Mouse (Mus musculus): Measurements from ENCODE around the gene Psmb7. TPM values are rescaled to one million over a fixed set of nuclear protein-coding genes. Genes with fewer than 3 reads are reported as not detected.

Psmb7 gene
- polyA plus RNA-seq, 1 experiment: 377 TPM

DNA sequence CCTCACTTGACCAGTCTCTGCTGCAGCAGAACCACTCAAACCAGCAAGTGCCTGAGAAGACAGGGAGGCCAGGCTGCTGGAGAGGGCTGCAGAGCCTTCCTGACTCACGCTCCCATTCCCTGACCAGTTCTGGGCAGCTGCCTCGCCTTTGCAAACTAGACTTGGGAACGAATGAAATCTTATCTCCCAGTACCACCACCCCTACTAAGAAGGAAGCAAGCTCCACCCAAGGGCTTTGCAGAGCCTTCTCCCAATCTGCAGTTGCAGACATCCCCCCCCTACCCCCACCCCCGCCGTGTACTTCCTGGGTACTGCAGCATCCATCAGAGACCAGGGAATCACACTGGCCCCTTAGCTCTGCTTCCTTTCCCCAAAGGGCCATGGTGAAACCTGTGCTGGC, 39.2 kb upstream of the Psmb7 start:
- no peak overlapping the region for H3ac ChIP-seq (ENCODE audit: control insufficient read depth, insufficient read length, low read depth)
- H3K79me3 ChIP-seq (ENCODE audit: low read depth): no peaks in the 10 kb centered on the region
- H3K4me3 ChIP-seq (ENCODE audit: insufficient read depth, poor library complexity, severe bottlenecking): no peak overlapping the region
- H3K79me2 ChIP-seq (ENCODE audit: control insufficient read depth, insufficient read depth): no peaks in the 10 kb centered on the region
- no peaks in the 10 kb centered on the region for H3K27me3 ChIP-seq (ENCODE audit: control insufficient read depth, insufficient read depth, insufficient read length)
- TF ChIP-seq MYOD1 (IDR thresholded peaks at IDR 0.05; ENCODE audit: control insufficient read depth, insufficient read length, low read depth) (no peak), FOSL1 (IDR thresholded peaks at IDR 0.05; ENCODE audit: insufficient read depth, low read length, poor library complexity, severe bottlenecking) (no peak), MAX (IDR thresholded peaks at IDR 0.05) (no peak), MYOG (IDR thresholded peaks at IDR 0.05; ENCODE audit: control insufficient read depth, extremely low read depth, insufficient read length) (no peak), USF1 (IDR thresholded peaks at IDR 0.05; ENCODE audit: low read depth) (no peak), CEBPB (IDR thresholded peaks at IDR 0.05; ENCODE audit: low read depth) (no peak), CTCF (IDR thresholded peaks at IDR 0.05; ENCODE audit: control insufficient read depth, insufficient read depth, insufficient read length) (no peak)
- no peaks in the 10 kb centered on the region for H3K36me3 ChIP-seq (ENCODE audit: control insufficient read depth, insufficient read depth)

DNA sequence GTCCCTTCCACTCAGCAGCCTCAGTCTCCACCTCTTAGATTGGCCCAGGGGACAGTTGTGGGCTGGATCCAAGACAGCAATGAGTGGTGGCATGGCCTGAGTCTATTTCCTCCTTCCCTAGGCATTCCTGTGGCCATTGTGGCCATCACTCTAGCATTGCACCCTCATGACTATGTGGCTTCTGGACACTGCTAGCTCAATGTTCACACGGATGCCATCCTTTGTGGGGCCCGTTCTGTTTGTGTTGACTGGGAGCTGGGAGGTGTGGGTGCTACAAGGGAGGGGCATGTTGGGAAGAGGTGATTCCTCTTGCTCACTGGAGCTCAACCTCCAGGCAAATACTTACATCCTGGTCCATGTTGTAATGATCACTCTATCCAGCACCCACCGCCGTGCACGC, 38.3 kb upstream of the Psmb7 start:
- H3K27me3 ChIP-seq (ENCODE audit: control insufficient read depth, insufficient read depth, insufficient read length): no peaks in the 10 kb centered on the region
- H3K4me3 ChIP-seq (ENCODE audit: insufficient read depth, poor library complexity, severe bottlenecking): no peak overlapping the region
- H3K36me3 ChIP-seq (ENCODE audit: control insufficient read depth, insufficient read depth): no peaks in the 10 kb centered on the region
- no peak overlapping the region for H3ac ChIP-seq (ENCODE audit: control insufficient read depth, insufficient read length, low read depth)
- TF ChIP-seq MAX (IDR thresholded peaks at IDR 0.05) (peak; percentile 46), MYOD1 (IDR thresholded peaks at IDR 0.05; ENCODE audit: control insufficient read depth, insufficient read length, low read depth) (no peak), CTCF (IDR thresholded peaks at IDR 0.05; ENCODE audit: control insufficient read depth, insufficient read depth, insufficient read length) (no peak), CEBPB (IDR thresholded peaks at IDR 0.05; ENCODE audit: low read depth) (no peak), USF1 (IDR thresholded peaks at IDR 0.05; ENCODE audit: low read depth) (no peak), MYOG (IDR thresholded peaks at IDR 0.05; ENCODE audit: control insufficient read depth, extremely low read depth, insufficient read length) (no peak)
- H3K79me2 ChIP-seq (ENCODE audit: control insufficient read depth, insufficient read depth): no peaks in the 10 kb centered on the region
- no peaks in the 10 kb centered on the region for H3K79me3 ChIP-seq (ENCODE audit: low read depth)

DNA sequence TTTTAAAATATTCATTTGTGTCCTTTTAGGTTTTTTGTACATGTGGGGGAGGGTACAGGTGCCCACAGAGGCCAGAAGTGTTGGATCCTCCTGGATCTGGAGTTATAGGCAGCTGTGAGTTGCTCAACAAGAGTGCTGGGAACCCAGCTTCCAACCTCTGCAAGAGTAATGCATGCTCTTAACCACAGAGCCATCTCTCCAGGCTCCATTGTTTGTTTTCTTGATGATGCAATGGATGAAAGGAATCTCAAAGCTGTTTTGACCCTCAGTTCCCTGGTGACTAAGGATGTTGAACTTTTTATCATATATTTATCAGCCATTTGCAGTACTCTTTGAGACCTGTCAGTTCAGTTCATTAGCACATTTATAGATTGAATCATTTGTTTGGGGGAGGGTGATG, 35.1 kb upstream of the Psmb7 start:
- Histone ChIP-seq H3K79me2 (ENCODE audit: control insufficient read depth, insufficient read depth) (no peaks in the 10 kb centered on the region), H3K4me3 (ENCODE audit: insufficient read depth, poor library complexity, severe bottlenecking) (no peak overlapping the region), H3K79me3 (ENCODE audit: low read depth) (no peaks in the 10 kb centered on the region), H3ac (ENCODE audit: control insufficient read depth, insufficient read length, low read depth) (no peak overlapping the region), H3K36me3 (ENCODE audit: control insufficient read depth, insufficient read depth) (no peaks in the 10 kb centered on the region), H3K27me3 (ENCODE audit: control insufficient read depth, insufficient read depth, insufficient read length) (no peaks in the 10 kb centered on the region)
- TF ChIP-seq CTCF (IDR thresholded peaks at IDR 0.05; ENCODE audit: control insufficient read depth, insufficient read depth, insufficient read length): no peak
- TF ChIP-seq USF1 (IDR thresholded peaks at IDR 0.05; ENCODE audit: low read depth): no peak
- peak; percentile 82 for TF ChIP-seq MAX (IDR thresholded peaks at IDR 0.05)
- TF ChIP-seq MYOD1 (IDR thresholded peaks at IDR 0.05; ENCODE audit: control insufficient read depth, insufficient read length, low read depth): no peak
- no peak for TF ChIP-seq FOSL1 (IDR thresholded peaks at IDR 0.05; ENCODE audit: insufficient read depth, low read length, poor library complexity, severe bottlenecking)
- TF ChIP-seq CEBPB (IDR thresholded peaks at IDR 0.05; ENCODE audit: low read depth): peak; percentile 97
- TF ChIP-seq MYOG (IDR thresholded peaks at IDR 0.05; ENCODE audit: control insufficient read depth, extremely low read depth, insufficient read length): no peak

GRCm38 (mm10) chr2:38675366-38675969, 31.6 kb upstream of the Psmb7 start:
- Histone ChIP-seq H3ac (ENCODE audit: control insufficient read depth, insufficient read length, low read depth) (no peak overlapping the region), H3K4me3 (ENCODE audit: insufficient read depth, poor library complexity, severe bottlenecking) (no peak overlapping the region), H3K79me2 (ENCODE audit: control insufficient read depth, insufficient read depth) (no peaks in the 10 kb centered on the region), H3K79me3 (ENCODE audit: low read depth) (no peaks in the 10 kb centered on the region), H3K36me3 (ENCODE audit: control insufficient read depth, insufficient read depth) (no peaks in the 10 kb centered on the region), H3K27me3 (ENCODE audit: control insufficient read depth, insufficient read depth, insufficient read length) (peaks cover 12% of the 10 kb centered on the region)
- no peak for TF ChIP-seq CTCF (IDR thresholded peaks at IDR 0.05; ENCODE audit: control insufficient read depth, insufficient read depth, insufficient read length)

DNA sequence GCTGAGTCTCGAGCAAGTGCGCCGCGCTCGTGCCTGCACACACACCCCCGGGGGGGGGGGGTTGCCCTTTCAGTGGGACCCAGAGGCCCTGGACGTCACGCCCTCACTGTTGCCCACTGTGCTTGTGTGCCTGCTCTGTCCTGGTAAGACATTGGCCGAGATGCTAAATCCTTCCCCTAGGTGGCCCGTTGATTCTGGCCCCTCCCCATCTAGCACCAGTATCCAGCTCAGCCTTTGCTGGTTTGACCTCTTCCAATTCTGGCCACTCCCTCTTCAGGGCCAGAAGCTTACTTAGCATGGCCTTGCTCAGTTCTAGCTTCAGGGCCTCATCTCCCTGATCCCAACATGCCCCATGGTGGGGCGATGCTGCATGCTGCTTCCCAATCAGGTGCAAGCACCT, 28.6 kb upstream of the Psmb7 start:
- Histone ChIP-seq H3K79me2 (ENCODE audit: control insufficient read depth, insufficient read depth) (no peaks in the 10 kb centered on the region), H3K79me3 (ENCODE audit: low read depth) (no peaks in the 10 kb centered on the region), H3K4me3 (ENCODE audit: insufficient read depth, poor library complexity, severe bottlenecking) (no peak overlapping the region), H3ac (ENCODE audit: control insufficient read depth, insufficient read length, low read depth) (no peak overlapping the region), H3K36me3 (ENCODE audit: control insufficient read depth, insufficient read depth) (no peaks in the 10 kb centered on the region), H3K27me3 (ENCODE audit: control insufficient read depth, insufficient read depth, insufficient read length) (peaks cover 19% of the 10 kb centered on the region)
- TF ChIP-seq MYOG (IDR thresholded peaks at IDR 0.05; ENCODE audit: control insufficient read depth, extremely low read depth, insufficient read length): no peak

- Histone ChIP-seq H3K4me3 (ENCODE audit: insufficient read depth, poor library complexity, severe bottlenecking) (no peak overlapping the region), H3K79me3 (ENCODE audit: low read depth) (no peaks in the 10 kb centered on the region), H3K79me2 (ENCODE audit: control insufficient read depth, insufficient read depth) (no peaks in the 10 kb centered on the region), H3ac (ENCODE audit: control insufficient read depth, insufficient read length, low read depth) (no peak overlapping the region), H3K36me3 (ENCODE audit: control insufficient read depth, insufficient read depth) (no peaks in the 10 kb centered on the region), H3K27me3 (ENCODE audit: control insufficient read depth, insufficient read depth, insufficient read length) (peaks cover 19% of the 10 kb centered on the region)
- TF ChIP-seq CEBPB (IDR thresholded peaks at IDR 0.05; ENCODE audit: low read depth) (no peak), MYOD1 (IDR thresholded peaks at IDR 0.05; ENCODE audit: control insufficient read depth, insufficient read length, low read depth) (no peak), FOSL1 (IDR thresholded peaks at IDR 0.05; ENCODE audit: insufficient read depth, low read length, poor library complexity, severe bottlenecking) (no peak), MYOG (IDR thresholded peaks at IDR 0.05; ENCODE audit: control insufficient read depth, extremely low read depth, insufficient read length) (no peak), MAX (IDR thresholded peaks at IDR 0.05) (no peak), USF1 (IDR thresholded peaks at IDR 0.05; ENCODE audit: low read depth) (no peak), CTCF (IDR thresholded peaks at IDR 0.05; ENCODE audit: control insufficient read depth, insufficient read depth, insufficient read length) (no peak)
Measured at GRCm38 (mm10) chr2:38668802-38669580, 25.1 kb upstream of the Psmb7 start.

Data from C2C12 (cell line).